Mouse (Mus musculus) stomach, embryonic 16.5 days (tissue): ENCODE results near the gene Tns1. TPM values are rescaled to one million over a fixed set of nuclear protein-coding genes. Genes with fewer than 3 reads are reported as not detected.

Experiments
- ATAC-seq: fragments of 200-750 bp; cut with Nextera tagmentation; 2 replicates; pipeline ENCODE4 v1.8.0; 2017; ENCODE audit warnings: moderate number of reproducible peaks, moderate TSS enrichment; ENCODE audit not compliant: insufficient read depth, low FRiP score
- H3K27ac ChIP-seq: fragments of 300-500 bp; sonication (generic); 2 replicates; pipeline ENCODE4 v1.5.1; 2014; ENCODE audit warnings: low read length
- H3K27me3 ChIP-seq: fragments of 300-500 bp; sonication (generic); 2 replicates; pipeline ENCODE4 v1.6.1; 2014; ENCODE audit warnings: low read length, control low read depth, mixed read lengths; ENCODE audit not compliant: control insufficient read depth, insufficient read depth
- H3K36me3 ChIP-seq: fragments of 300-500 bp; sonication (generic); 2 replicates; pipeline ENCODE4 v1.6.1; 2014; ENCODE audit warnings: low read length; ENCODE audit not compliant: control insufficient read depth, insufficient read depth
- H3K4me1 ChIP-seq: fragments of 300-500 bp; sonication (generic); 2 replicates; pipeline ENCODE4 v1.6.1; 2014; ENCODE audit warnings: low read length, control low read depth, mixed read lengths; ENCODE audit not compliant: control insufficient read depth, insufficient read depth
- H3K4me2 ChIP-seq: fragments of 300-500 bp; sonication (generic); 2 replicates; pipeline ENCODE4 v1.6.1; 2014; ENCODE audit warnings: low read depth, low read length, mixed read lengths
- H3K4me3 ChIP-seq: fragments of 300-500 bp; sonication (generic); replicated peaks from 2 replicates; pipeline ENCODE4 v1.5.1; 2014; ENCODE audit warnings: mild to moderate bottlenecking, low read length
- H3K9ac ChIP-seq: fragments of 300-500 bp; sonication (generic); 2 replicates; pipeline ENCODE4 v1.6.1; 2014; ENCODE audit warnings: low read length
- H3K9me3 ChIP-seq: fragments of 300-500 bp; sonication (generic); replicated peaks from 2 replicates; pipeline ENCODE4 v1.6.1; 2016; ENCODE audit warnings: low read length, control low read depth; ENCODE audit not compliant: control insufficient read depth
- WGBS: fragments of 180-500 bp; shearing (Covaris S2); extraction: QIAGEN DNeasy Blood & Tissue Kit; methylation state at CpG from one replicate; pipeline ENCODE4 v1.1.7; 2014; 5-methylcytosine and 5-hydroxymethylcytosine counted together
- polyA plus RNA-seq: library from polyadenylated mRNA; unstranded; fragments of >200 nt; fragmentation: Nextera tagmentation; extraction: Ambion mirVana; gene quantifications from 2 replicates; pipeline ENCODE4 v1.2.1, GENCODE M21; 2015

Tns1 gene
- polyA plus RNA-seq, 1 experiment from 2014 or later: 45.0 TPM

DNA sequence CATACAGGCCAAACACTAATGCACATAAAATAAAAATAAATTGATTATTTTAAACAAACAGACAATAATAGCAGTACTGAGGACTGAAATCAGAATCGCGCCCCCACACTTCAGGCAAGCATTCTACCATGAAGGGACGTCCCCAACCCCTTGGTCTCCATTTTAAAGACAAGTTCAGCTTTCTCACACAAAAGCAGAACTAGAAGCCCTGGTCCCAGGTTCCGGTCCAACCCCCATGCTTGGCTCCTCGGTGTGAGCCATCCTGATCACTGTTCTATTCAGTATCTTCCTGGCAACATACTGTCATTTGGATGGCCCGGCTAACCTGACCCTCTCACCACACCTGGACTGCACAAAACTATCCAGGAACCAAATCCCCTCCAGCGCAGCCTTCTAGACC, 38.7 kb downstream of the Tns1 start:
- H3K9me3 ChIP-seq: no peaks in the 10 kb centered on the region
- no peak overlapping the region for H3K27ac ChIP-seq
- H3K4me1 ChIP-seq: peaks cover 39% of the 10 kb centered on the region
- ATAC-seq: no peak
- H3K4me3 ChIP-seq: no peak overlapping the region
- 88% methylated on average over 7 of the region's 7 CpGs for WGBS
- H3K27me3 ChIP-seq: no peaks in the 10 kb centered on the region
- H3K9ac ChIP-seq: no peak overlapping the region
- no peak overlapping the region for H3K4me2 ChIP-seq
- H3K36me3 ChIP-seq: no peaks in the 10 kb centered on the region

DNA sequence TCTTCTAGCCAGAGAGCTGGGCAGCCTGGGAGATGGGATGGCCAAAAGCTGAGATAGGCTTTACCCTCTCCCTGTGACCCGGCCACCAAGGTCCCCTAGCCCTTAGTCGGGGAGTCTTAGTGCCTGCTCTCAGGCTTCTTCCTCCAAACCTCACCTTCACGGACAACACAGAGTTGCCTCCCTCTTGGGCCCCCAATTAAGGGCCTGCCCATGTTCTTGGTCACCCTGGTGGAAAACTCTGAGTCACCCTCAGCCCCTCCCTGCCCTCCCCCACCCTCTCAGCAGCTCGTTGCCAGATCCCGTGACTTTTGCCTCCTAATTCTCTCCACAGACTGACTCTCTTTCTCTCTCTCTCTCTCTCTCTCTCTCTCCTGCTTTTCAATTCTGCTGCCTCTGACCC, 39.5 kb downstream of the Tns1 start:
- 46% methylated on average over 5 of the region's 5 CpGs for WGBS

DNA sequence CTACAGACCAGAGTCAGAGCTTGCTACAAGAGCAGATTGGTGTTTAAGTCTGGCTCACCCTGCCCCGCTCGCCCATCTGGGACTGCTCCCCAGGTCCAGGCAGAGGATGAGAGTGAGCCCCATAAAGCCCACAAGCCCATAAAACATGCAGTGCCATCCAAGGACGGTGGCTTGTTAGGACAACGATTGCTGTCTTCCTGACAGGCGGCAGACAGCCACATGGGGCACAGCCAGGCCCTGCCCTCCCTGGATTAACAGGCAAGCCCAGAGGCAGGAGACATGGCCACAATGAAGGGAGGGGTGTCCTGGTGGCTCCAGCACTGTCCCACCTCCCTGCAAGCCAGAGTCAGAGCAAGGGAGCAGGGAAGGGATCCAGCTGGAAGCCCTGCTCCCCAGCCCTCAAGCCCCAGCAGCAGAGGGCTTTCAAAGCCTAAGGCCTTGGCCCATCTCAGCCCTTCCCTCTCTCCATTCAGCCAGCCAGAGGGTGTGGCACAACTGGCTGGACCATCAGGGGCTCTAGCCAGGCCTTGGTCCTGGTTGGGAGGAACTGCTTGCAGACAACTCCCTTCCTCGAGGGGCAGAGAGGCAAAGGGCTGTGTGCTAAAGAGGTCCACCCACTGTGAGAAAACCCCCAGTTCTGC, 40.1 kb downstream of the Tns1 start:
- no peaks in the 10 kb centered on the region for H3K36me3 ChIP-seq
- no peaks in the 10 kb centered on the region for H3K27me3 ChIP-seq
- peak; percentile 41; the same call in 1 of the 2 replicates for ATAC-seq
- H3K9me3 ChIP-seq: no peaks in the 10 kb centered on the region
- H3K4me3 ChIP-seq: no peak overlapping the region
- no peak overlapping the region for H3K4me2 ChIP-seq
- H3K4me1 ChIP-seq: peaks cover 34% of the 10 kb centered on the region
- WGBS: 59% methylated on average over 6 of the region's 6 CpGs
- peak overlapping the region; percentile 40; the same call in 1 of the 2 replicates for H3K9ac ChIP-seq
- H3K27ac ChIP-seq: peak overlapping the region; percentile 54

More for the DNA sequence above, 39.5 kb downstream of the Tns1 start:
- no peaks in the 10 kb centered on the region for H3K9me3 ChIP-seq
- peaks cover 34% of the 10 kb centered on the region for H3K4me1 ChIP-seq
- H3K27ac ChIP-seq: peak overlapping the region; percentile 54
- peak overlapping the region; percentile 40; the same call in 1 of the 2 replicates for H3K9ac ChIP-seq
- ATAC-seq: 0 out of 2 replicates have a peak, but pooled peaks have one; percentile 26
- no peaks in the 10 kb centered on the region for H3K27me3 ChIP-seq
- no peak overlapping the region for H3K4me2 ChIP-seq
- no peak overlapping the region for H3K4me3 ChIP-seq
- no peaks in the 10 kb centered on the region for H3K36me3 ChIP-seq

DNA sequence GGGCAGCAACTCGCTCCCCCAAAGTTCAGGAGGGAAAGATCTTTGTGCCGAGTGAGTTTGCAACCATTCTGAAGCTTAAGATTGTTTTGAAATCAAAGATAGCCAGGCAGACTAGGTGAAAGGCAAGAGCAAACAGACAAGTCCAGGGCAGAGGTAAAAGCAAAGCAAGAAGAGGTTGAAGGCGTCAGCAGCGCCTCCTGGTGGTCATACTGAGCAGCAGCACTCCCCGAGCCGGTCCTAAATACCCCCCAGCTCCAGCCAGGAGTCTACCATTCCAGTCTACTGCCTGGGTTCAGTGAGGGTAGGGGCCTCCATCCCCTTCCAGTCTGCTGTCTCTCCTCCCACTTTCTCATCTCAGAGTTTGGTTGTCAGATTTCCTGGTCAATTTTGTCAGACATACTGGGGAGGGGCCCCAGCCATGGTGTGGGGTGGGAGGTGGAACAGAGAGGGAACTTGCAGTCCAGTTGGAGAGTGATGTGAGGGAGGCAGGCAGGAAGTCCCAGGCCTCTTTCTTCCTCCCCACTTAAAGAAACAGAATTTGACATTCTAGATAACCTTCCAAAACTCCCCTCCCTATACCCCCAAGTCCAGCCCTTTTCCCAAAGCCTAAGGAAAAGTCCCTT, 41.3 kb downstream of the Tns1 start:
- no peak overlapping the region for H3K4me2 ChIP-seq
- 0 out of 2 replicates have a peak overlapping the region, but pooled peaks have one; percentile 4 for H3K27ac ChIP-seq
- peak; percentile 46 for ATAC-seq
- no peaks in the 10 kb centered on the region for H3K36me3 ChIP-seq
- 12% methylated on average over 6 of the region's 6 CpGs for WGBS
- H3K27me3 ChIP-seq: no peaks in the 10 kb centered on the region
- H3K9me3 ChIP-seq: no peaks in the 10 kb centered on the region
- H3K4me1 ChIP-seq: peaks cover 34% of the 10 kb centered on the region
- H3K4me3 ChIP-seq: no peak overlapping the region
- H3K9ac ChIP-seq: peak overlapping the region; percentile 28; the same call in 1 of the 2 replicates

DNA sequence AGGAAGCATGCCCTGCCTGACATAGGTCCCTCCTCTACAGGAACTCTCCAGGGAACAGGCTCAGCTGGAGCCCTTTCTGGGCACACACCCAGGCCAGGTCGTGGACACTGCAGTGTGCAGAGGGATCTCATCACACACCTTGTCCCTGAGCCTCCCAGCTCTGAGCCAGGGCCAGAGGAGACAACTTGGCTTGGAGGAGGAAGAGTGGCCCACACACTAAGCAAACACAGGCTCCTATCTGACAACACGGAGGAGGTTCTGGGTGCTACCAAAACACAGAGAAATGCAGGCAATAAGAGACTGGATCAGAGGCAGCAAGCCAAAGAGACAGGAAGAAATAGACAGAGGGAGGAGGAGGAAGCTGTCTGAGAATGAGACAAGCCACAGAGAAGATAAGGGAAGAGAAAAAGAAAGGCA, 42.7 kb downstream of the Tns1 start:
- H3K4me3 ChIP-seq: no peak overlapping the region
- H3K4me1 ChIP-seq: peaks cover 34% of the 10 kb centered on the region
- 36% methylated on average over 2 of the region's 2 CpGs for WGBS
- ATAC-seq: peak; percentile 12; the same call in 1 of the 2 replicates
- H3K36me3 ChIP-seq: no peaks in the 10 kb centered on the region
- no peak overlapping the region for H3K4me2 ChIP-seq
- peak overlapping the region; percentile 58 for H3K27ac ChIP-seq
- no peaks in the 10 kb centered on the region for H3K9me3 ChIP-seq
- no peaks in the 10 kb centered on the region for H3K27me3 ChIP-seq
- 0 out of 2 replicates have a peak overlapping the region, but pooled peaks have one; percentile 10 for H3K9ac ChIP-seq

DNA sequence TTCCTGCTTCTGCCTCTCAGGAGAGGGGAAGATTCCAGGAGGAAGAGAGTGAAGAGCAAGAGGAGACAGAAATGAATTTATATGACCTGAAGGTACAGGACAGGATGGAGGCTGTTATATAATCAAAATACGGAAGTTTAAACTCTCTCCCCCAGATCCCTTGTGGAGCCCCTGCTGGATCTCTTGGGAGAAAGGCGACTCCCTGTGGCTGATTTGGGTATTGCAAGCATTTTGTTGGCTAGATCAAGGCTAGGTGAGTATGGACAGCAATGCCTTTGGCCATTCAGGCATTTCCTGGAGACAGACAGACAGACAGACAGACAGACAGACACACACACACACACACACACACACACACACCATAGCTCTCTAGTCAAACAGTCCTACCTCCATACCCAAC, 46.9 kb downstream of the Tns1 start:
- no peak for ATAC-seq
- no peak overlapping the region for H3K4me3 ChIP-seq
- no peaks in the 10 kb centered on the region for H3K27me3 ChIP-seq
- H3K4me1 ChIP-seq: peaks cover 9% of the 10 kb centered on the region
- 2% methylated on average over 2 of the region's 2 CpGs for WGBS
- no peak overlapping the region for H3K4me2 ChIP-seq
- no peak overlapping the region for H3K9ac ChIP-seq
- H3K36me3 ChIP-seq: no peaks in the 10 kb centered on the region
- no peak overlapping the region for H3K27ac ChIP-seq
- no peaks in the 10 kb centered on the region for H3K9me3 ChIP-seq

DNA sequence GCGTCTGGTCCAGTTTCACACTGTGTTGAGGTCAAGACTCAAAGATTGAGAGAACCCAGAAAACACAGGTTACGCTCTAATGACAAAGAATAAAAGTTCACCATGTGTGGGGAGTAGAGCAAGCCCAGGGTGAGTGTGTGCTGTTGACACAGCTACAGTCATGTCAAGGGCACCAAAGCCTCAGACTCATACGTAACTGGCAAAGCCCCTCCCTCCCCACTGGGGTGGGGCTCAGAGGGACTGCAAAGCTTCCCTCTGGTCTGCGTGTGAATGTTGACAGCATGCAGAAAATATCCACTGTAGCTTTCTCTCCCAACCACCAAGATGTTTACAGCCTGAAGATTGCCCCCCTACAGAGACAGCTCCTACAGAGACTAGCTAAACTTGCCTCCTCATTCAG, 48.0 kb downstream of the Tns1 start:
- 62% methylated on average over 4 of the region's 4 CpGs for WGBS
- H3K36me3 ChIP-seq: no peaks in the 10 kb centered on the region
- no peak overlapping the region for H3K27ac ChIP-seq
- H3K4me1 ChIP-seq: no peaks in the 10 kb centered on the region
- no peak overlapping the region for H3K4me3 ChIP-seq
- no peaks in the 10 kb centered on the region for H3K9me3 ChIP-seq
- no peaks in the 10 kb centered on the region for H3K27me3 ChIP-seq
- H3K9ac ChIP-seq: 0 out of 2 replicates have a peak overlapping the region, but pooled peaks have one; percentile 21
- ATAC-seq: peak; percentile 62; the same call in 1 of the 2 replicates
- no peak overlapping the region for H3K4me2 ChIP-seq

DNA sequence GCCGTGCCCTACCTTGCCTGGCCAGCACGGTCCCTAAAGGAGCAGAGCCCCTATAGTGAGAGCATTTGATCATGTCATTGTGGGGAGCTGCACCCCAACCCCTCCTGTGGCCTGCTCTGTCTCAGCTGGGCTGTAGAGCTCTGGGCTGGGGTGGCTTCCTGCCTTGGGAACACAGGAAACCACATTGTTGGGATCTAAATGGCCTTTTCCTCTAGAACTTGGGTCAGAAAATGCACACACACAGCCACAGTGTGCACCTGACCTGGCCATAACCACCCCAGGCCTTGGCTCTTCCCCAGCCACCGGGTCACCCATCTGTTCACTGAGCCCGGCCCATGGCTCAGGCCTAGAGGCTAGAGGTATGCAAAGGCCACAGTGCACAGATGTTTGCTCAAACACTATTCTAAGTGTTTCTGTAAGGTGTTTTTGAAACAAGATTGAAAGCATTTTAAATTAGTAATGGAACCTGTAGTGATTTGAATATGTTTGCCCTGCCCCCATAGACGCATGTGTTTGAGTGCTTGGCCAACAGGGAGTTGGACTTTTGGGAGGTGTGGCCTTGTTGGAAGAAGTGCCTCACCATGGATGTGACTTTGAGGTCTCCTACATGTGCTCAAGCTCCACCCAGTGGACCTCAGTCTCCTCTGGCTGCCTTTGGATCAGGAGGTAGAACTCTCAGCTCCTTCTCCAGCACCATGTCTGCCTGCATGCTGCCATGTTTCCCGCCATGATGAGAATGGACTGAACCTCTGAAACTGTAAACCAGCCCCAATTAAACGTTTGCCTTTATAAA, 49.4 kb downstream of the Tns1 start:
- no peaks in the 10 kb centered on the region for H3K36me3 ChIP-seq
- no peak overlapping the region for H3K9ac ChIP-seq
- WGBS: 83% methylated on average over 7 of the region's 7 CpGs
- ATAC-seq: no peak
- no peak overlapping the region; the same call in 1 of the 2 replicates for H3K27ac ChIP-seq
- no peak overlapping the region for H3K4me3 ChIP-seq
- no peaks in the 10 kb centered on the region for H3K9me3 ChIP-seq
- H3K4me1 ChIP-seq: no peaks in the 10 kb centered on the region
- no peaks in the 10 kb centered on the region for H3K27me3 ChIP-seq
- no peak overlapping the region for H3K4me2 ChIP-seq

DNA sequence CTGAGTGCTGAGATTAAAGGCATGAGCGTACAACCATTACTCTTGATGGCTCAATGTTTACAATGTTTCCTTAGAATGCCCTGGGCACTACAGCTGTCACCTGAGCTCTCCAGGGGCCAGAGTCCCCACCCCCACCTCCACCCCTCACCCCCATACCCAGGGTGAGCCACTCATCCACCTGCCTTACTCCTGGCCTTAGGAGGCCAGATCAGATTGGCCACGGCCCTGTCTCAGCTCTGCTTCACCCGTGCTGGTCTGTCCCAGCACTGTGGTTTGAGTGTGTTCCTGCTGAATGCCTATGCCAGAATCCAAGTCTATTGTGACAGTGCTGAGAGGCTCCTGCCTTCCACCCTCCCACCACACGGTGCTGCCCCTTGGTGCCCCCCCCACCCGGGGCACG, 50.5 kb downstream of the Tns1 start:
- Histone ChIP-seq H3K4me2 (no peak overlapping the region), H3K4me3 (no peak overlapping the region), H3K27ac (no peak overlapping the region), H3K36me3 (no peaks in the 10 kb centered on the region), H3K4me1 (0 out of 2 replicates have a peak, but pooled peaks cover 1% of the 10 kb centered on the region), H3K9ac (no peak overlapping the region), H3K27me3 (no peaks in the 10 kb centered on the region), H3K9me3 (no peaks in the 10 kb centered on the region)
- WGBS: 73% methylated on average over 6 of the region's 6 CpGs
- no peak for ATAC-seq
